Mouse (Mus musculus) central nervous system, embryonic 11.5 days (tissue): Measurements from ENCODE around the gene Crygd. TPM values are rescaled to one million over a fixed set of nuclear protein-coding genes. Genes with fewer than 3 reads are reported as not detected.

ENCODE experiments used
- polyA plus RNA-seq: library from polyadenylated mRNA; depleted of rRNA; stranded (reverse); fragments of >200 nt; gene quantifications from 2 replicates; pipeline ENCODE4 v1.2.3, GENCODE M21; 2012; rRNA removed

Gene Crygd
- polyA plus RNA-seq, result 0.32 TPM in 1 of 2 replicates, not detected in the other

DNA sequence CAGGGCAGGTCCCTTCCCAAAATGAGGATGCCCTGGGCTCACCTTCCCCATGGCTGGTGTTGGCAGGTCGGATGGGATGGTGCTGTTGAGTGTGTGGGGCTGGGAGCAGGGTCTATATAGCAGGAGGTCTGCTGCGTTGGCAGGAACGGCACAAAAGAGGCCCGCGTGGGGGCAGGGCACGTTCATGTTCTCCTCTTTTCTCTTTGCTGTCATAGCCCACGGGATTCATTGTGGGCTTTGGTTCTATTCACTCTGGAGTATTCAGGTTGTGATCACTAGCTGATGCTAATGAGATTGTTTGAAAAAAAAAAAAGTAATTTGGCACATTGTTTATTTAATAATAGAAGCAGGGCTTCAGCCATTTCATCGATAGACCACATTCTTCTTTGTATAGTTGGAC, at the start of gene Crygd:
TSS of gene Crygd (minus strand) at position 101 of the 400 bp plus-strand sequence.

DNA sequence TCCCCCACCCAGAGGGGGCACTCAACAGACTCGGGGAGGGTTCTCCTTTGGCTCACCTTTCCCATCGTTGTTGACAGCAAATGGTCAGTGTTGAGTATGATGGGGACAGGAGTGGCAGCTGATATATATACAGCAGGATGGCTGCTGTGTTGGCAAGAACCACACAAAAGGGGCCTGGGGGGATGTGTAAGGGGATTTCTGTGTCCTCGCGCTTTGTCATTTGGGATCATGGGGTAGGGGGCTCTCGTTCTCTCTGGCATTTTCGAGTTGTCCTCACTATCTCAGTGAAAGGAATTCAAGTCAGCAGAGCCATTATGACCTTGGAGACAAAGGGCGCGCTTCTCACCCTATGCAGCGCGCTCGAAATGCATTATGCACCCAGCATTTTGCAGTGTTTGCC, 40.0 kb upstream of the Crygd start, which contains the start of gene Cryga:
TSS of gene Cryga (minus strand) at position 101 of the 400 bp plus-strand sequence.

DNA sequence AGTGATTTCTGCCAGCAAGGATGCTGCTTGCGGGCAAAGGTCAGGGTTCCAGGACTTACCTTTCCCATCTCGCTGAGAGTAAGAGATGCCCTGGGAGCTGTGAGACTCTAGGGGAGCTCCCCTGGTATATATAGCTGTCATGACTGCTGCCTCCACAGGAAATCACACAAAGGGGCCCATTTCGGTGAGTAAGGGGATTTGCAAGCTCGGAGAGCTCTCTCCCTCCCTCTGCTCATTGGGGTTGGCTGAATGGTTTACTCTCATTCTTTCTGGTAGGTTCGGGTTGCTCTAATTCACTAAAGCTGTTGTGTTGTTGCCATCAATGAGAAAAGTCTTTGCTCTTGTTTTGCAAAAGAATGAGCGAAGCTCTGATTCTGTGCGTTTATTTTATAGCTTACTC, 18.9 kb upstream of the Crygd start, which contains the start of gene Crygb:
TSS of gene Crygb (minus strand) at position 101 of the 400 bp plus-strand sequence.

DNA sequence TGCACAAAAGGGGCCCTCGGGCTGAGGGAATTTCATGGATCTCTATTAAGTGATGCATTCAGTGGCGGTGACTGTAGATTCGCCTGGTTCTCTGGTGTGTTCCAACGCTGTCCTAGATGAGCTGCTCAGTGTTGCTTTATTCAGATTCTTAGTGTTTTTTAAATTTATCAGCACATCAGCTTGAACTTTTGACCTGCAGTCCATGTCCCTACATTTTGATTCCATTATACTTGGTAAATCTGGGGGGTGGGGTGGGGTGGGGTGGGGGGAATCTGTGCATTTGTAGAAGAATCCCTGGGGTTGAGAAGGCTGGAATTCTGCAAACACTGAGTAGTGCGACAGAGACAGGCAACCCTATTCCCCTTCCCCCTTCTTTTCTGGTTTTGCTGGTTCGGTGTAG, 10.3 kb upstream of the Crygd start, which contains the start of gene Crygc:
TSS of gene Crygc (minus strand) at position 101 of the 400 bp plus-strand sequence.

DNA sequence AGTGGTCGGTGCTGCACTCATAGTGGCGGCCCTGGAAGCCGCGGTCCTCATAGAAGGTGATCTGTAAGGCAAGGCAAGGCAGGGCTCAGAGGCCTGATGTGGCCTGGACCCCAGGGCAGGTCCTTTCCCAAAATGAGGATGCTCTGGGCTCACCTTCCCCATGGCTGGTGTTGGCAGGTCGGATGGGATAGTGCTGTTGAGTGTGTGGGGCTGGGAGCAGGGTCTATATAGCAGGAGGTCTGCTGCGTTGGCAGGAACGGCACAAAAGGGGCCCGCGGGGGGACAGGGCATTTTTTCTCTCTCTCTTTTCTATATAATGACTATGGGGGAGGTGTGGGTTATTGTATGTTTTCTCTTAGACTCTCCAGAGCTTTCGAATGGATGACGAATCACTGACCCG, 12.3 kb downstream of the Crygd start, which contains the start of gene Cryge:
TSS of gene Cryge (minus strand) at position 198 of the 400 bp plus-strand sequence.

DNA sequence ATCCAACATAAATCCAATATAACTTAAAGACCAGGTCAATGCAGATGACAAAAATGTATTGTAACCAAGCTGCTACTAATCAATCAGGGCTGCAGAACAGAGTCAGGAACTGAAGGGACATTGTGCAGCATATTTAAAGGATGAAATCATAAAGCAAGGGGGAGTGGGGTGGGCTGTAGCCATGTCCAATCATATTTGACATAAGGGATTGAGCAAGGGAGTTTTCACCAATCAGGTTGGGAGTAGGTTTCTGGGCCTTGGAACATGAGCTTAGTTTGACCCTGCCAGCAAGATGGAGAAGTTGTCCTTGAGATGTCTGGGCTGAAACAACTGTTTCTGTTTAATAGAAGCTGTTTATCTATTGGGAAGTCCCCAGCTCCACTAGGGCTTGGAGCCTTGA, 30.6 kb downstream of the Crygd start, which contains the start of gene Akr1cl:
TSS of gene Akr1cl (minus strand) at position 119 of the 400 bp plus-strand sequence.

Other genes with a start within 250 kb of the Crygd start
- gene Plekhm3, start 106.6 kb downstream of the Crygd start, polyA plus RNA-seq, result 2.7 and 4.1 TPM in 2 replicates
- 0.13 and 1.3 TPM in 2 replicates for gene Akr1cl, start 30.7 kb downstream of the Crygd start, polyA plus RNA-seq
- gene Cryge, start 12.3 kb downstream of the Crygd start, polyA plus RNA-seq, result 0.58 and 0.62 TPM in 2 replicates
- gene Crygc, start 10.2 kb upstream of the Crygd start, polyA plus RNA-seq, result 0.19 and 0.22 TPM in 2 replicates
- 0.11 and 0.18 TPM in 2 replicates for gene Crygb, start 18.8 kb upstream of the Crygd start, polyA plus RNA-seq
- gene Cryga, start 39.9 kb upstream of the Crygd start, polyA plus RNA-seq, result 0.11 TPM in 1 of 2 replicates, not detected in the other
- not detected in 2 replicates for gene Gm28845, start 56.1 kb upstream of the Crygd start, polyA plus RNA-seq
- gene D630023F18Rik, start 59.8 kb upstream of the Crygd start, polyA plus RNA-seq, result 0.19 and 0.25 TPM in 2 replicates
- 143 and 168 TPM in 2 replicates for gene Idh1, start 123.0 kb upstream of the Crygd start, polyA plus RNA-seq
- gene Pikfyve, start 123.2 kb upstream of the Crygd start, polyA plus RNA-seq, result 11.2 and 13.4 TPM in 2 replicates
- 0.24 and 0.76 TPM in 2 replicates for gene Pth2r, start 218.6 kb upstream of the Crygd start, polyA plus RNA-seq